In genomic region chr13:119783581-119783980, GRCm38 (mm10) we compare ENCODE assay signal across 27 mouse cellular contexts. TPM values are rescaled to one million over a fixed set of nuclear protein-coding genes. Genes with fewer than 3 reads are reported as not detected.
DNase-seq lines count a peak whose midpoint lies in the region; ATAC-seq and TF ChIP-seq lines count a peak whose summit lies in the region.
"Had no signal": no experiment of that assay in that cellular context is flagged by ENCODE, and none has a peak within 500 bp of the region (broad histone marks: within the 10 kb centered on the region; RNA-seq: fewer than 3 reads in every experiment).

No protein-coding gene starts in this region.

- TF ChIP-seq EP300 in lung, postnatal 0 days (IDR thresholded peaks at IDR 0.05): no peak
- no peak for TF ChIP-seq EP300 in stomach, postnatal 0 days (optimal IDR thresholded peaks at IDR 0.05)

- intact Hi-C loops in heart, postnatal 25 days (cut with DNase I): no loop called here

- no peaks in the 10 kb centered on the region for H3K27me3 ChIP-seq in lung, postnatal 0 days (replicated peaks; ENCODE audit: insufficient read depth, low read length)
- H3K27me3 ChIP-seq in stomach, postnatal 0 days (ENCODE audit: control insufficient read depth, insufficient read depth, low read length): no peaks in the 10 kb centered on the region
- H3K27me3 ChIP-seq: embryonic facial prominence, embryonic 13.5 days; forebrain, embryonic 13.5 days; heart, embryonic 15.5 days had no signal

- no peak overlapping the region for H3K4me3 ChIP-seq in lung, postnatal 0 days (ENCODE audit: low read depth, low read length)
- H3K4me3 ChIP-seq in stomach, postnatal 0 days (ENCODE audit: low read depth, low read length): no peak overlapping the region
- H3K4me3 ChIP-seq: embryonic facial prominence, embryonic 13.5 days; forebrain, embryonic 13.5 days; heart, embryonic 15.5 days had no signal

- peak; percentile 13 for DNase-seq in embryo, embryonic 11 days
- DNase-seq in embryo, embryonic 10.5 days (ENCODE audit: low spot score): no peak
- DNase-seq in lung, postnatal 0 days (ENCODE audit: low spot score): no peak
- DNase-seq in lung, postnatal 25 days (ENCODE audit: low spot score): no peak
- DNase-seq in stomach, postnatal 0 days (ENCODE audit: low spot score): no peak
- DNase-seq in layer of hippocampus, postnatal 14 days (ENCODE audit: low spot score in 2 of 2): no peak
- no peak for DNase-seq in heart, postnatal 25 days (ENCODE audit: low spot score)
- DNase-seq: adrenal gland, adult 8-10 months; adrenal gland, postnatal 36 days; cerebellum, adult 11 months; cerebellum, adult 8-10 months; cerebellum, postnatal 25 days; forebrain, postnatal 0 days; gastrocnemius, postnatal 25 days; heart, adult 18-20 months; heart, postnatal 14 days; kidney, adult 18-20 months had no signal

- H3K27ac ChIP-seq in lung, postnatal 0 days (ENCODE audit: low read length): no peak overlapping the region
- H3K27ac ChIP-seq in stomach, postnatal 0 days (replicated peaks): no peak overlapping the region
- H3K27ac ChIP-seq: embryonic facial prominence, embryonic 13.5 days; forebrain, embryonic 13.5 days; heart, embryonic 15.5 days had no signal

- peaks cover 25% of the 10 kb centered on the region for H3K36me3 ChIP-seq in lung, postnatal 0 days (ENCODE audit: insufficient read depth, low read length)
- H3K36me3 ChIP-seq in stomach, postnatal 0 days (ENCODE audit: control insufficient read depth, insufficient read depth, low read length): peaks cover 8% of the 10 kb centered on the region

- peak; percentile 20 for TF ChIP-seq CTCF in lung, postnatal 0 days (IDR thresholded peaks at IDR 0.05)
- TF ChIP-seq CTCF in stomach, postnatal 0 days (IDR thresholded peaks at IDR 0.05; ENCODE audit: low read depth): 0 out of 2 replicates have a peak, but pooled peaks have one; percentile 7

- H3K4me2 ChIP-seq in lung, postnatal 0 days (replicated peaks; ENCODE audit: low read depth, low read length): no peak overlapping the region
- H3K4me2 ChIP-seq in stomach, postnatal 0 days (replicated peaks; ENCODE audit: low read depth): no peak overlapping the region
- H3K4me2 ChIP-seq: embryonic facial prominence, embryonic 13.5 days; forebrain, embryonic 13.5 days; heart, embryonic 11.5 days; heart, embryonic 15.5 days had no signal

- H3K9me3 ChIP-seq in lung, postnatal 0 days (ENCODE audit: low read length): no peaks in the 10 kb centered on the region
- H3K9me3 ChIP-seq in stomach, postnatal 0 days (ENCODE audit: control insufficient read depth, low read length): no peaks in the 10 kb centered on the region
- H3K9me3 ChIP-seq: embryonic facial prominence, embryonic 13.5 days; forebrain, embryonic 13.5 days; G1E; heart, embryonic 15.5 days had no signal

- H3K9ac ChIP-seq in lung, postnatal 0 days (replicated peaks; ENCODE audit: low read depth): no peak overlapping the region
- H3K9ac ChIP-seq in stomach, postnatal 0 days (ENCODE audit: low read length): no peak overlapping the region
- H3K9ac ChIP-seq: embryonic facial prominence, embryonic 13.5 days; forebrain, embryonic 13.5 days; forebrain, postnatal 0 days; heart, embryonic 15.5 days had no signal

- WGBS in lung, postnatal 0 days: 84% methylated on average over 4 of the region's 4 CpGs
- WGBS in stomach, postnatal 0 days: 78% methylated on average over 4 of the region's 4 CpGs

- ATAC-seq in lung, postnatal 0 days: no peak
- peak; percentile 62 for ATAC-seq in granulocyte monocyte progenitor cell, adult 5-6 weeks (replicated peaks; ENCODE audit: poor library complexity, severe bottlenecking)
- ATAC-seq in stomach, postnatal 0 days (ENCODE audit: low FRiP score, low TSS enrichment): no peak
- ATAC-seq: forebrain, embryonic 13.5 days; forebrain, postnatal 0 days; hindbrain, embryonic 16.5 days; inflammation-experienced regulatory T-cells, adult 6 months had no signal

- no peaks in the 10 kb centered on the region for H3K4me1 ChIP-seq in lung, postnatal 0 days (ENCODE audit: insufficient read depth, low read depth, low read length)
- H3K4me1 ChIP-seq in stomach, postnatal 0 days (replicated peaks; ENCODE audit: control insufficient read depth, insufficient read depth): no peaks in the 10 kb centered on the region

RNA-seq across cellular contexts. Expression of gene Zfp131, which starts 7.1 kb away (rescaled TPM):
- 25.0 and 25.2 TPM in 2 replicates for polyA plus RNA-seq in lung, postnatal 0 days (2015; fragmentation: Nextera tagmentation; extraction: Ambion mirVana)
- 49.3 and 60.3 TPM in 2 replicates for total RNA-seq in granulocyte monocyte progenitor cell, adult 5-6 weeks (2014; fragmentation: Nextera tagmentation)
- 64.4 and 64.8 TPM in 2 replicates for total RNA-seq in granulocyte monocyte progenitor cell, adult 5-6 weeks (2017)
- 18.2 and 18.3 TPM in 2 replicates for polyA plus RNA-seq in stomach, postnatal 0 days (2015; fragmentation: Nextera tagmentation; extraction: Ambion mirVana)
- 10 to 100 TPM; 40.3 to 41.1 TPM for total RNA-seq in layer of hippocampus, postnatal 14 days (2021)
- total RNA-seq in heart, postnatal 25 days (2021): 10 to 100 TPM; 19.0 to 20.2 TPM

RNA-seq across cellular contexts. Expression of gene Nim1k, which starts 27.9 kb away (rescaled TPM):
- polyA plus RNA-seq in lung, postnatal 0 days (2015; fragmentation: Nextera tagmentation; extraction: Ambion mirVana): 0.63 and 0.76 TPM in 2 replicates
- 0.30 and 0.83 TPM in 2 replicates for total RNA-seq in granulocyte monocyte progenitor cell, adult 5-6 weeks (2014; fragmentation: Nextera tagmentation)
- total RNA-seq in granulocyte monocyte progenitor cell, adult 5-6 weeks (2017): 0.26 and 0.88 TPM in 2 replicates
- 0.53 TPM in 2 replicates for polyA plus RNA-seq in stomach, postnatal 0 days (2015; fragmentation: Nextera tagmentation; extraction: Ambion mirVana)
- 10 to 100 TPM; 12.5 to 13.5 TPM for total RNA-seq in layer of hippocampus, postnatal 14 days (2021)
- total RNA-seq in heart, postnatal 25 days (2021): 1 to 10 TPM; 1.1 to 1.3 TPM

RNA-seq across cellular contexts. Expression of gene AF067063, which starts 46.4 kb away (rescaled TPM):
- not detected in 2 replicates for polyA plus RNA-seq in lung, postnatal 0 days (2015; fragmentation: Nextera tagmentation; extraction: Ambion mirVana)
- not detected in 2 replicates for total RNA-seq in granulocyte monocyte progenitor cell, adult 5-6 weeks (2014; fragmentation: Nextera tagmentation)
- total RNA-seq in granulocyte monocyte progenitor cell, adult 5-6 weeks (2017): not detected in 2 replicates
- polyA plus RNA-seq in stomach, postnatal 0 days (2015; fragmentation: Nextera tagmentation; extraction: Ambion mirVana): not detected in 2 replicates
- not detected for total RNA-seq in layer of hippocampus, postnatal 14 days (2021)
- total RNA-seq in heart, postnatal 25 days (2021): not detected
- total RNA-seq: adrenal gland, adult 8-10 months; adrenal gland, postnatal 36 days; forebrain, postnatal 0 days; G1E; gastrocnemius, adult 18-20 months; gastrocnemius, postnatal 25 days; heart, adult 18-20 months; heart, postnatal 14 days had no signal
- polyA plus RNA-seq: embryonic facial prominence, embryonic 13.5 days; forebrain, embryonic 13.5 days; forebrain, postnatal 0 days; G1E; heart, embryonic 11.5 days; heart, embryonic 15.5 days; hindbrain, embryonic 11.5 days; hindbrain, embryonic 16.5 days; inflammation-experienced regulatory T-cells, adult 6 months had no signal

RNA-seq across cellular contexts. Expression of gene D13Ertd608e, which starts 52.2 kb away (rescaled TPM):
- not detected in 2 replicates for polyA plus RNA-seq in lung, postnatal 0 days (2015; fragmentation: Nextera tagmentation; extraction: Ambion mirVana)
- total RNA-seq in granulocyte monocyte progenitor cell, adult 5-6 weeks (2014; fragmentation: Nextera tagmentation): not detected in 2 replicates
- total RNA-seq in granulocyte monocyte progenitor cell, adult 5-6 weeks (2017): not detected in 2 replicates
- not detected in 2 replicates for polyA plus RNA-seq in stomach, postnatal 0 days (2015; fragmentation: Nextera tagmentation; extraction: Ambion mirVana)
- total RNA-seq in layer of hippocampus, postnatal 14 days (2021): not detected
- not detected for total RNA-seq in heart, postnatal 25 days (2021)
- total RNA-seq: adrenal gland, adult 8-10 months; adrenal gland, postnatal 36 days; forebrain, postnatal 0 days; G1E; gastrocnemius, adult 18-20 months; gastrocnemius, postnatal 25 days; heart, adult 18-20 months; heart, postnatal 14 days had no signal
- polyA plus RNA-seq: embryonic facial prominence, embryonic 13.5 days; forebrain, embryonic 13.5 days; forebrain, postnatal 0 days; G1E; heart, embryonic 11.5 days; heart, embryonic 15.5 days; hindbrain, embryonic 11.5 days; hindbrain, embryonic 16.5 days; inflammation-experienced regulatory T-cells, adult 6 months had no signal

Comparison
In these comparisons a context has a peak if more than half of its experiments do, and no peak if none do; other contexts are left out.
1. RNA of gene Nim1k, which starts 27.9 kb away (total RNA-seq): 12.5 to 13.5 TPM in layer of hippocampus, postnatal 14 days; 1.1 to 1.3 TPM in heart, postnatal 25 days and 0.26 to 0.88 TPM in granulocyte monocyte progenitor cell, adult 5-6 weeks; every median in the first group is over 4 times any median in the second.